Mouse (Mus musculus) C2C12 (cell line): Measurements from ENCODE around the gene Slco1a1. TPM values are rescaled to one million over a fixed set of nuclear protein-coding genes. Genes with fewer than 3 reads are reported as not detected.

Experiments
- H3K27me3 ChIP-seq: one replicate; pipeline ENCODE4 v1.6.1; 2011; ENCODE audit not compliant: control insufficient read depth, insufficient read depth, insufficient read length
- H3K36me3 ChIP-seq: one replicate; pipeline ENCODE4 v1.6.1; 2011; ENCODE audit not compliant: control insufficient read depth, insufficient read depth
- H3K4me3 ChIP-seq: one replicate; pipeline ENCODE4 v1.5.1; 2011; ENCODE audit warnings: mild to moderate bottlenecking, control low read depth; ENCODE audit not compliant: poor library complexity, insufficient read depth, severe bottlenecking
- H3K79me2 ChIP-seq: one replicate; pipeline ENCODE4 v1.6.1; 2011; ENCODE audit not compliant: control insufficient read depth, insufficient read depth
- H3K79me3 ChIP-seq: one replicate; pipeline ENCODE4 v1.6.1; 2011; ENCODE audit warnings: low read depth, control low read depth
- H3ac ChIP-seq: one replicate; pipeline ENCODE3; 2011; ENCODE audit warnings: low read depth; ENCODE audit not compliant: control insufficient read depth, insufficient read length
- CEBPB ChIP-seq: IDR thresholded peaks from one replicate; pipeline ENCODE4 v1.6.1; 2011; ENCODE audit warnings: low read depth, mild to moderate bottlenecking, control low read depth, moderate library complexity
- CTCF ChIP-seq: IDR thresholded peaks from one replicate; pipeline ENCODE4 v1.5.1; 2011; ENCODE audit not compliant: control insufficient read depth, insufficient read depth, insufficient read length
- FOSL1 ChIP-seq: IDR thresholded peaks from one replicate; pipeline ENCODE4 v1.8.0; 2011; ENCODE audit warnings: mild to moderate bottlenecking, low read length; ENCODE audit not compliant: poor library complexity, insufficient read depth, severe bottlenecking
- MAX ChIP-seq: IDR thresholded peaks from one replicate; pipeline ENCODE4 v1.6.1; 2011; ENCODE audit warnings: mild to moderate bottlenecking, control low read depth
- MYOD1 ChIP-seq: IDR thresholded peaks from one replicate; pipeline ENCODE4 v1.6.1; 2011; ENCODE audit warnings: low read depth; ENCODE audit not compliant: control insufficient read depth, insufficient read length
- MYOG ChIP-seq: IDR thresholded peaks from one replicate; pipeline ENCODE4 v1.6.1; 2011; ENCODE audit not compliant: control insufficient read depth, insufficient read length; ENCODE audit errors: extremely low read depth
- USF1 ChIP-seq: IDR thresholded peaks from one replicate; pipeline ENCODE4 v1.6.1; 2011; ENCODE audit warnings: low read depth, mild to moderate bottlenecking, control low read depth, moderate library complexity
- polyA plus RNA-seq: library from polyadenylated mRNA; unstranded; fragments of >200 nt; fragmentation: generic; extraction: Trizol; gene quantifications from one replicate; pipeline ENCODE4 v1.2.1, GENCODE M21; 2012; ENCODE audit warnings: missing spikeins

The Slco1a1 gene
- polyA plus RNA-seq, 1 experiment = not detected

- Histone ChIP-seq H3K36me3 (no peaks in the 10 kb centered on the region), H3K79me3 (no peaks in the 10 kb centered on the region), H3K27me3 (no peaks in the 10 kb centered on the region), H3K4me3 (no peak overlapping the region), H3K79me2 (no peaks in the 10 kb centered on the region), H3ac (no peak overlapping the region)
- TF ChIP-seq CEBPB (no peak), USF1 (no peak), MYOD1 (no peak), MYOG (no peak), CTCF (no peak), FOSL1 (no peak), MAX (no peak)
These were observed 75.1 kb downstream of the Slco1a1 start for GRCm38 (mm10) chr6:141871711-141872110.

- Histone ChIP-seq H3K36me3 (no peaks in the 10 kb centered on the region), H3K79me2 (no peaks in the 10 kb centered on the region), H3K4me3 (no peak overlapping the region), H3K79me3 (no peaks in the 10 kb centered on the region), H3ac (no peak overlapping the region), H3K27me3 (no peaks in the 10 kb centered on the region)
- TF ChIP-seq CEBPB (no peak), MYOG (no peak), MYOD1 (no peak), USF1 (no peak), MAX (no peak), FOSL1 (no peak), CTCF (no peak)
These were observed 78.0 kb downstream of the Slco1a1 start for GRCm38 (mm10) chr6:141868735-141869134.

GRCm38 (mm10) chr6:141866026-141866425, 80.7 kb downstream of the Slco1a1 start:
- no peaks in the 10 kb centered on the region for H3K79me3 ChIP-seq
- no peaks in the 10 kb centered on the region for H3K27me3 ChIP-seq
- no peak overlapping the region for H3K4me3 ChIP-seq
- no peak overlapping the region for H3ac ChIP-seq
- no peak for TF ChIP-seq CEBPB
- TF ChIP-seq MYOG = no peak
- no peak for TF ChIP-seq MAX
- TF ChIP-seq FOSL1 = no peak
- no peak for TF ChIP-seq USF1
- no peak for TF ChIP-seq MYOD1
- no peak for TF ChIP-seq CTCF
- no peaks in the 10 kb centered on the region for H3K79me2 ChIP-seq
- H3K36me3 ChIP-seq = no peaks in the 10 kb centered on the region

- Histone ChIP-seq H3K4me3 (no peak overlapping the region), H3ac (no peak overlapping the region), H3K79me3 (no peaks in the 10 kb centered on the region), H3K36me3 (no peaks in the 10 kb centered on the region), H3K79me2 (no peaks in the 10 kb centered on the region), H3K27me3 (no peaks in the 10 kb centered on the region)
- TF ChIP-seq MYOD1 (no peak), CEBPB (no peak), MAX (no peak), CTCF (no peak), MYOG (no peak), FOSL1 (no peak), USF1 (no peak)
These were observed 88.8 kb downstream of the Slco1a1 start for GRCm38 (mm10) chr6:141857735-141858531.

Other genes starting within 250 kb of the Slco1a1 start
- not detected for gene Gm5724, start 173.2 kb downstream of the Slco1a1 start, polyA plus RNA-seq
- not detected for gene Slco1a4, start 90.8 kb downstream of the Slco1a1 start, polyA plus RNA-seq
- gene Gm6614, start 64.5 kb upstream of the Slco1a1 start, polyA plus RNA-seq = not detected